Mouse (Mus musculus): ENCODE measurements around the gene Ccdc34.

DNA sequence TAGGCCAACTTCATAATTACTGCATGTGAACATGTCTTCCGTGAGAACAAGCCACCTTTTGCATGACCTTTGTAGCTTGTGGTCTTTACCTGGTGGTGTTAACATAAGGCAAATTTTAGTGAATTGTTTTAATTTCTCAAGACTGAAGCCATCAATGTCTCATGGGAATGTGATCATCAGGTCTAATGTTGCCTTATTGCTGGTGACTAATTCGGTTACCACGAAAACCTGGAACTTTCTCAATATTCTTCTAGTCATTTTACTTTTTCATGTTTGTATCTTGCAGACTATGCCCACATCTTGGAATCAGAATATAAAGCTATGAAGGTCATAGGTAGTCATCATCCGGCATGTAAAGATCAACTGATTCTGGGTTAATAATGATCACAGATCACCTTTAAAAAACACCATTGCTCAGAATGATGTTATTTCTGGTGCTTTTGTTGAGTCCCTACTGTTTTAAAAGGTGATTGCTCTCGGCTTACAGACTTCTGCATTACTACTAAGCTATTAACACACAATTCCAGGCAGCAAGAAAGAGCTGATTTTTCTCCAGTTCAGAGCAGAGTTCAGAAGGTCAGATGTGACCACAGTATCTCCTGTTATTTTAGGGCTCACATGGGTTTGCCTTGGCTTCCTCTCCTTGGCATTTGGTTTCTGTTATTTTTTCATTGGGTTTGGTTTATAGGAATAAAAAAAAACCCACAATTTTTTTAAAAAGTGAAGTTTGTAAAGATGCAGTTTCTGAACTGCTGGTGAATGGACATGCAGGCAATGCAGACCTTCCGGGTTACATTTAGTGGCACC lies 57.2 kb downstream of the Ccdc34 start:
- TF ChIP-seq CTCF (conservative IDR thresholded peaks at IDR 0.05; ENCODE audit: insufficient read depth, insufficient read length, low read depth, low read length) = no peak
- TF ChIP-seq POLR2A (IDR thresholded peaks at IDR 0.05; ENCODE audit: low read depth, low read length) = no peak
